Mouse (Mus musculus): ENCODE measurements around the gene Scd2.
"Not testable (repeated sequence)": the region's sequence is repeated elsewhere in the genome, so short reads cannot be mapped to it uniquely, and the experiment has no call there.

DNA sequence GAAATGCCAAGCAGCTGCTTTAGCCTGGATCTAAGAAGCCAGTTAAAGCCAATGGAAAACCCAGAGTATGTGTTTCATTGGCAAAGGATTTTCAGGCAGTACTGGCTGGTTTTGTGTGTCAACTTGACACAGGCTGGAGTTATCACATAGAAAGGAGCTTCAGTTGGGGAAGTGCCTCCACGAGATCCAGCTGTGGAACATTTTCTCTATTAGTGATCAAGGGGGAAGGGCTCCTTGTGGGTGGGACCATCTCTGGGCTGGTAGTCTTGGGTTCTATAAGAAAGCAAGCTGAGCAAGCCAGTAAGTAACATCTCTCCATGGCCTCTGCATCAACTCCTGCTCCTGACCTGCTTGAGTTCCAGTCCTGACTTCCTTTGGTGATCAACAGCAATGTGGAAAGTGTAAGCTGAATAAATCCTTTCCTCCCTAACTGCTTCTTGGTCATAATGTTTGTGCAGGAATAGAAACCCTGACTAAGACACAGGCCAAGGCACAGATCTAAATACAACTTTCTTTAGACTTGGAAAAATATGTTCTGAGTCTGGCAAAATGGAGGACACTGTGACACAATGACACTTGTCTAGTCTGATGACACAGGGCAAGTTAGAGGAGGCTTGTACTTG is 11.5 kb upstream of the Scd2 start:
- TF ChIP-seq CTCF, POLR2A (IDR thresholded peaks at IDR 0.05; ENCODE audit: extremely low read depth, insufficient read depth, low read length): not testable (repeated sequence)
